Mouse (Mus musculus): ENCODE data around the gene Eif2ak4.

The Eif2ak4 gene

DNA sequence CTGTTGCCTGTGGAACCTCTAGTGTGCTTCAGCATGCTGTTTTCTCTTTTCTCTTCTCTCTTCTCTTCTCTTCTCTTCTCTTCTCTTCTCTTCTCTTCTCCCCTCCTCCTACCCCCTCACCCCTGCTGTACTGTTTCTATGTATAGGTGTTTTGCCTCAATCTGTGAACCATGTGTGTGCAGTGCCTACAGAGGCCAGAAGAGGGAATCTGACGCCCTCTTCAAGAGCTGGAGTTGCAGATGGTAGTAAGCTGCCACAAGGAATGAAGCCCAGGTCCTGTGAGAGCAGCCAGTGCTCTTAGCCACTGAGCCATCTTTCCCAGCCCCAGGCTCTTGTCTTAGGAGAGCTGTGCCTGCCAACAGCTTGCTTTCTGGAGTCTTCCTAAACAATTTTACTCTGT, 78.2 kb downstream of the Eif2ak4 start:
- DNase-seq: no peak

DNA sequence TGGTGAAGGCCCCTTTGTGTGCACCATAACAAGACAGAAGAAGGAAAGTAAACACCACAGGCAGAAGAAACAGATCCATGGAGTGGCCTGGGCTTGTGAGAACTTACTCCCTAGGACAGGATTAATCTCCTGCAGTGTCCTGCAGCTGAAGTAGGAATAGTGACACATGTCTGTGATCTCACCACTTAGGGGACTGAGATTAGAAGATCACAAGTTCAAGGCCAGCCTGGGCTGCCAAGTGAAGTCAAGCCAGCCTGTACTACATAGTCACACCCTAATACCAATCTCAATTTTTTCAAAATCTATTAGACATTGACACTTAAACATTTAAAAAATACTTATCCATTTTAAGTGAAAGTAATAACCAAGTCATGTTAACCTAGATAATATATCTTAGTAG, 79.9 kb downstream of the Eif2ak4 start:
- DNase-seq: no peak

DNA sequence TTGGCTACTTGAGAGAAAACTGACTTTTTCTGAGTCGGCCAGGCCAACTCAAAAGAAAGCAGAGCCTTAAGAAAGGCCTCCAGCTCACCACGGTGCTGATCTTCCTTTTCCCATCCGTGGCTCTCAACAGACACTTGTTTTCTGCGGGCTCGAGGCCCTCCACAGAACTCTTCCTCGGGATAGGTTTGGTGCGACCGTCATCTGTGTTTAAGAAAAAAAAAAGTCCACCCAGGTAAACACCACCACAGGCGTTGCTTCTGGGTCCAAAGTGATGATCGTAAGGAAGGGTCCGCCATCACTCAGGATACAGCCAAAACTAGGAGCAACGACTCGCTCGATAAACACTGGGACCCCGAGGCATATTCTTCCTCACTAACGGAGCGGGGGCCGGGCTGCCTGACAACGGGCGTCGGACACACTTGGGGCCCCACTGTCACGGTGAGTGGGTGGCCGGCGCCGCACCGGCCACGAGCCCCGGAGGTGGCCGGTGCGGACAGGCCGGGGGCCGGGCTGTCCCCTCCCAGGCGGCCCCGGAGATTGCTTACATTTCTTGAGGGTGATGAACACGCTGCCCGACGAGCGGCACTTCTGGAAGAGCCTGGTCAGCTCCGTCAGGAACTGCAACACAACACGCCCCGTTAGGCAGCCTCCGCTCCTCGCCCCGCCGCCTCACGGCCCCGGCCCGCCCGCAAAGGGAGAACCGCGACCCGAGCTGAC, 90.6 kb downstream of the Eif2ak4 start:
- peak in 1 of 2 experiments; percentile 7 for DNase-seq

DNA sequence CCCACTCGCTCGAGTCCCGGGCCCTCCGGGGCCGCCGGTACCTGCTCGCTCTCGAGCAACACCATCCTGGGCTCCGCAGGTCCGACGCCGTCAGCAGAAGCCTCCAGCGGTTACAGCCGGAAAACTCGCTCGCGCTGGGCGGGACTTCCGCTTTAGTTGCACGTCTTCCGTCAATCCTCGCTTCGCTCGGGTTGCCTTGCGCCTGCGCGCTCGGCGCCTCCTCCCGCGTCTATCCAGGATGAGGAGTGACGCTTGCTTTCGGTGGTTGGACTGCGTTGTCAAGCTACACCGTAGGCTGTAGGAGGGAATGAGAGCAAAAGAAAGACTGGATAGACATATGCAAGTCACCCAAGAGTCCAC, 91.1 kb downstream of the Eif2ak4 start, which contains the start of gene Srp14:
Srp14 (minus strand) TSS at position 162 of the 360 bp plus-strand sequence.
- DNase-seq: peak; percentile 90

DNA sequence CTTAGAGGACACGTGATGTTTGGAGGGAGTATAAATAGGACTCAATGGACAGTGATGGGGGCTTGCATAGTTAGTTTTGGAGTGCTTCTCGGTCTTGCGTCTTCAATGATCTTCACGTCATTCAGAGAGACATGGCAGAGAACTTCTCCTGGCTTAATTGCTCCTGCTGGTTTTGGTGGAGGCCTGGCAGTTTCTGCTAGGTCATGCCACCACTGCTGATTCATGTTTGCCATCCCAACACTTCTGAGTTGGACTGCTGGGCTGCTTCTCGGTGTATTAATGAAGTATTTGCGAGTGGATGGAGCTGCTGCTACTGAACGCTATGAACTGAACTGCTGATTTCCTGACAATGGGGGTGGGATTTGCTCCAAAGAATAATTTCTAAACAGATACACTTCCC, 92.5 kb downstream of the Eif2ak4 start:
- DNase-seq: no peak

DNA sequence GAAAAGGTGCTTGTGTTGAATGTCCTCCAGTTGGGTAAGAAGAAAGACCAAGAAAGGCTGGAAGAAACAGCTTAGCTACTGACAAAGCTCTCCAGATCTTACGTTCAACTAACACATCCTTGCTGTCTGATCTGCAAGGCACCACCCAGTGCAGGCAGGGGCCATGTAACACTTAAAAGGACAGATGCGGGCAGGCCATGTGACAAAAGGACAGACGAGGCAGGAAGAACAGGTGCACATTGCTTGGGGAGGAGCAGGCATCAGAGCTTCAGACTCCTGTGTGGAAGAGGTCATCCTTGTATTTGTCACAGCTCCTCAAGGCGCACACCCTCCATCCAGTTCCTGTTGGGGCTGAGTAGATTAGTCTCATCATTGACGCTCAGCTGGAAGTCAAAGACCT, 94.6 kb downstream of the Eif2ak4 start:
- no peak for DNase-seq

DNA sequence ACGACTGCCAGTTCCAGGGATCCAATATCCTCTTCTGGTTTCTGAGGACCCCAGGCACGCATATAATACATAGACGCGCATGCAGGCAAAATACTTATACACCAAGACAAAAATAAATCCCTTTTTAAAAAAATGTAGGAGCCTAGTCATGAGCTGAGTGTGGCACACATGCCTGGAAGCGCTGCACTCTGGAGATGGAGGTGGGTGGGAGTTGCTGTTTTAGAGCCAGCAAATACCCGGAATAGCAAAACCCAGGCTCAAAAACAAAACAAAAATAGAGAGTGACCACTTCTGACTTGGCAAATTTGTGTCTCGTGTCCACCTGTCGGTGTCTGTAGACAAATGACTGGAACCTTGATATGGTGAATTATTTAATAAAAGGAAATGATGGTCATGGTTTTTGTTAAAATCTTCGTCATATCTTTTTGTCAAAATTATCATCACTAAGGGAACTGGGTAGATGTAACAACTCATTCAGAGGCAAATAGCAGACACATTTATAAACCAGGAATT, 96.0 kb downstream of the Eif2ak4 start:
- no peak for DNase-seq

DNA sequence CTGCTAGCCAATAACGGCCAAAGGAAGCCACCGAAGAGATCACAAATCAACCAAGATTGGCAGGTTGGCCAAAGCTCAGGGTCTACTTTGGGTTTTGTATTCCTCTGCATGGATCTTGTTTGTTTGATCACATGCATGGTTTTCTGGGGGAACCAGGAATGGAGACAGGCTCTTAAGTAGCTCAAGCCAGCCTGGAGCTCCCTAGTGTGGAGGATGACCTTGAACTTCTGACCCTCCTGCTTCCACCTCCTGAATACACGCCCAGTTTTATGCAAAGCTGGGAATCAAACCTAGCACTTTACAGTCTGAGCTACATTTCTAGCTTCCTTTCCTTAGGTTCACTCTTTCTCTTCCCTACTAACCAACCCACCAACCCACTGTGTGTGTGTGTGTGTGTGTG, 97.0 kb downstream of the Eif2ak4 start:
- DNase-seq: no peak

DNA sequence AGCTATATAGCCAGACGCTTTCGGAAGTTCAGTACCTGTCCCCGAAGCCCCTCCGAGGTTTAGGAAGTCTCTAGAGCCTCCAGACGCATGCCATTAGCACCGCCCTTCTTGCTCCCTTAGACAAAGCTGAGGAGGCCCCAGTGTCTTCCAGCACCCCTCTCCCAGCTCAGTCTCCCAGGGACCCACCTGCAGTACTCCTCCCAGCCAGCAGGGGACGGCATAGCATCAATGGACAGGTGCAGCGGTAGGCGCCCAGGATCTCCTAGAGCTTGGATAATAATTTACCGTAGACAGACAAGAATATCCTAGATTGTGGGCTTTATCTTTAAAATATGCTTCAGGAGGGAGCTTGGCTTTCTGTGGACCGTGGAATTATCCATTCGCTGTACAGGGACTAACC, 98.5 kb downstream of the Eif2ak4 start:
- peak; percentile 92 for DNase-seq

DNA sequence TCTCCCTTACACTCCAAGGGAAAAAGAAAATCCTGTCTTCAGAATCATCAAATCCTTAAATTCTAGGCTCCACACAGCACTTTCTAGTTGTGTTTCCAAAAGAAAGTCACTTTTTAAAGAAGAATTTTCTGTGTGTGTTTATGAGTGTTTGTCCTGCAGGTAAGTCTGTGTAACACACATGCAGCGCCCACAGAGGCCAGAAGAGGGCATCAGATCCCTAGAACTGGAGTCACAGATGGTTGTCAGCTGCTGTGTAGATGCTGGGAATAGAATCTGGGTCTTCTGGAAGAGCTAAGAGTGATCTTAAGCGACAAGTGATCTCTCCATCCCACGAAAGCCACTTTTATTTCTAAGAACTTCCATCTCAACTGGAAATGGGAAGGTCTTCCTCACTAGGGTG, 99.4 kb downstream of the Eif2ak4 start:
- DNase-seq: peak; percentile 77 to 78

DNA sequence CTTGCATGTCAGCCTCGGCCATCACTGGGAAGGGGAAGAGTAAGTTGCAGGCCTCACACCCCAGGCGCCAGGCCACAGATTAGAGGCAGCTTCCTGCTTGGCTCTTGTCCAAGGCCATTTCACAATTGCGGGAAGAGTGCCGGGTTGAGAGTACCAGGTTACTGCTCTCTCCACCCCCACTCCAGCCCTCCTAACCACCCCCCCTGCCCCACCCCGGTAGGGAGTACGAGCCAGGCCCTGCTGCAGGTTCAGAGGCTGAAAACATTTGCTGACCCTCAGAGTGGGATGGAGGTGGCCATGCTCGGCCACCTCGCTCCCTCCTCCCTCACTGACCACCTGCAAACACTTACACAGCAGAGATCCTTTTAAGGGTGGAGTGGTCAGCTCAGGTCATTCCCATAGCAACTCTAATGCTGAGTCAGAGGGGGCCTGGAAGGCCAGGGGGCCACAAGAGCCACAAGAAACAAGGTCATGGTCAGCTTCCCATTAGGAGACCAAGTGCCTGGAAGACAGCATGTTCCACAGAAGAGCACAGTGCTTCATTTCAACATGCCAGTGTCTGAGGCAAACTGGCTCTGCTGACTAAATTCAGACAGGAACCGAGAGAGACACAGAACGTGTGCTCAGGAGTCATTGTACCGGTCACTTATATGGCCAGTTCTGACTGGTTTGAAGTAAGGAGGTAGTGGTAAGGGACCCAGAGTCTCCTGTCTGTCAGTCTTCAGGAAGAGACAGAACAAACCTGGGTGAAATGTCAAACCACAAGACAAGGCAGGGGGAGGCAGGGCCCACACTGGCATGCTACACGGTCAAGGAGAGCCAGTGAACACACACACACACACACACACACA, 102.0 kb downstream of the Eif2ak4 start:
- DNase-seq: peak; percentile 35 to 48

DNA sequence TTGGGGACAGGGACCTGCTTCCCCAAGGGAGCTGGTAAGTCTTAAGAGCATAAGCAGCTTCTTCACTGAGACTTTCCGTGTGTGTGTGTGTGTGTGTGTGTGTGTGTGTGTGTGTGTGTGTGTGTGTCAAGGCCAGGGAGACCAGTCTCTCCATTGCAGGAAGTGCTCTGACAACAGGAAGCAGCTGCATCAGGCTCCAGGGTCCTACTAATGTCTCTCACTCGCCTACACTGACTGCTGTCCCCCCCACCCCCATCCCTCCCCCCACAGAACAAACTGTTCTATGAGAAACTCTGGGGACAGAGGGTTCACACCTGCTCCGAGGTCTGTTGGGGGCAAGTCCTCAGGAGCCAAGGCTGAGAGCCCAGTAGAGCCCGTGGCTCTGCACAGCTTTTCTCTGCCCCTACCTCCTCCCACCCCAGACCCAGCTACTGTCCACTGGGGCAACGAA, 102.9 kb downstream of the Eif2ak4 start:
- peak; percentile 76 to 77 for DNase-seq

DNA sequence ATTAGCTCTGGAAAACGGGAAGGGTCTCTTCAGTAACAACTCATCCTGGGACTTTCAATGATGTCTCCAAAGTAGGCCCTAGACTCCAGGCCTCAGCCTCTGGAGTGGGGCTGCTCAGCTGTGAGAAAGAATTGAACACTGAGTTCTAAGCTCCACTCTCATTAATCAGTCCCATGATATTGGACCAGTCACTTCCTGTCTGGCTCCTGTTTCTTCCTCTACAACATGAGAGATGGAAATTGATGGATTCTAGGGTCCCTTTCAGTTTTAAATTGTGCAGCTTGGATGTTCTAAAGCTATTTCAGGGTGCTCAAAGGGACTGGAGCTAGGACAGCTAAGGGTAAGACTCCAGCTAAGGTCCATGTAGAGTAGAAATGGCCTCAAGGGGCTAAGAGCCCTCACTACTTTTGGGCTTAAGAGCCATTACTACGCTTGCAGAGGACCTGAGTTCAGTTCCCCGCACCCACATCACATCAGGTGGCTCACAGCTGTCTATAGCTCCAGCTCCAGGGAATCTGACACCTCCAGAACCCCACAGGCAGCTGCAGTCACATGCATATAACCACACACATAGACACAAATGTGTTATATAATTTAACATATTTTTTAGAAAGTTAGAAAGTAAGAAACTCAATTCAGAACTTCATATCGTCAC, 103.5 kb downstream of the Eif2ak4 start:
- no peak for DNase-seq

DNA sequence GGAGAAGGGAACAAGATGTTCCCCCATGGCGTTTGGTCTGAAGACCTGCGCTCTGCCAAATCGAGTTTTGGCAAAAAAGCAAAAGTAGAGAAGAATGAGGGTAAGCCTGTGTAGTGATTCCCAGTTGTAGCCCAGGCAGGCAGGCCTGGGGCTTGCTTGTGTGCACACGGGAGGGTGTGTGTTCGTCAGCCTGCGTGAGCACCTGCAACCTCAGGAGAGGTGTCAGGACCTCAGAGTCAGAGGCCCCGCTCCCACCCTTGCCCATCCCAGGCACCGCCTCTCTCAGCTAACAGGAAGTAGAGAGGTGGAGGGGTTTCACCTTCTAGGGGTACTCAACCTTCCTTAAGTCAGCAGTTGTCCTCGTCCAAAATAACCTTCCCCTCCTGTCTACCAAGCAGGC, 106.6 kb downstream of the Eif2ak4 start:
- peak in 1 of 2 experiments; percentile 33 for DNase-seq

DNA sequence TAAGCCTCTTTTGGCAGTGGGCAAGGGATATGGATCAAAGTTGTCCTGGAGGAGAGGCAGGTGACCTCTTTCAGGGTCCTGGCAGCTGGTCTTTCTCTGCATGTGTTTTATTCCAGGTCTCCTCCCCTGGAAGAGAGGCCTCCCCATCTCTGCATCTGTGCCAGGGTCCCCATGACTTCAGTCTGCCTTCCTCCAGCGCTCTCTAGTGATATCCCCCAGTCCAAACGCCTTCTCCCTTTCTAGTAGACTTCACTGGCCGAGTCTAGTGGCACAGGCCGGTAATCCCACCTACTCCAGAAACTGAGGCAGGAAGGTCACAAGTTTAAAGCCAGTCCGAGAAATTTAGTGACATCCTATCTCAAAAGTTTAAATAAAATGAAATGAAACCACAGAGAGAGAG, 109.5 kb downstream of the Eif2ak4 start:
- no peak for DNase-seq

DNA sequence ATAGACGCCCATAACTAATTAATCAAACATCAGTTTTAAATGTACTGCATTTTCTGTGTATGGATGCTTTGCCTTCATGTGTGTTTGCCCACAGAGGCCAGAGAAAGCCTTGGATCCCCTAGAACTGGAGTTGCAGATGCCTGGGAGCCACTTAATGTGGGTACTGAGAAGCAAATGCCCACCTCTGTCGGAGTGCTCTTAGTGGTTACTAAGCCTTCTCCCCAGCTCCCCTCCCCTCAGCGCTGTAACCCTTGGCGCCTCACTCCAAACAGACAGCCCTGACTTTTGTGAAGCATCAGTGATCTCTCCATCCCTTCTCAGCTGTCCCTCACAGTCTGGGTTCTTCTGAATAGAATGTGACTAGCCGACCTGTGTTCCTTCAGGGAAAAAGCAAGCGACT, 110.1 kb downstream of the Eif2ak4 start:
- no peak for DNase-seq

DNA sequence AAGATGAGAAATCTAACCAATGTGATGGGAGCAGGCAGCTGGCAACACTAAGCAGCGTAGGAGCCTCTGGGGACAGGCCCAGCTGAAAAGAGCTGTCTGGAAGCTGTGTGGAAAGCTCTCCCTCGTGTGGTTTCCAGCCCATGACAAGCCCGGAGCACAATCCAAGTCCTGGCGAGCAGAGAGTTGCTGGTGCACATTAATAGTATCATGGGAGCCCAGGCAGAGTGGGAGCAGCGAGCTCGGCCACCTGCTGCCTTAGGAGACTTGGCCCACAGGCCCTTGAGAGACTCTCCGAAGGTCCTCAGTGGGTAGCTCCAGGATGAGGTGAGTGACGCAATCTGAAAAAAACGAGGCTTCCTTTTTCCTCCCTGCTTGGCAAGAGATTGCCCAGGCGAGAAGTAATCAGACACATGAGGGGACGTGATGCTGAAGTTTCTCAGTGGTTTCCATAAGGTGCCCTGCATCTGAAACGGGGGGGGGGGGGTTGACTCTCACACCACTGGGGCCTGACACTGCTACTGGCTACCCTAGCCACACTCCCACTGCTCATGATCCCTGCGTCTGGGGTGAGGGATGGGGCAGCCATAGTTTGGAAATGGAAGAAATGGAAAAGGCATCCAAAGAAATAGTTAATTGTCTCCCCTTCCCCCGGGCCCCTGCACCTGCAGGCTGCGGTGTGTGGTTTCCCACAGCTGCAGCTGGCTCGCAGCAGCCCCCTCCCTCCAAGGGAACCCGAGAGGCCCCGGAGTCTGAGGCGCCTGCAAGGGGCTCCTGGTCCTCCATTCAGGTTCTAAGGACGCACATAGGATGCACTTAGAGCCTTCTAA, 110.9 kb downstream of the Eif2ak4 start:
- DNase-seq: peak; percentile 47 to 51

DNA sequence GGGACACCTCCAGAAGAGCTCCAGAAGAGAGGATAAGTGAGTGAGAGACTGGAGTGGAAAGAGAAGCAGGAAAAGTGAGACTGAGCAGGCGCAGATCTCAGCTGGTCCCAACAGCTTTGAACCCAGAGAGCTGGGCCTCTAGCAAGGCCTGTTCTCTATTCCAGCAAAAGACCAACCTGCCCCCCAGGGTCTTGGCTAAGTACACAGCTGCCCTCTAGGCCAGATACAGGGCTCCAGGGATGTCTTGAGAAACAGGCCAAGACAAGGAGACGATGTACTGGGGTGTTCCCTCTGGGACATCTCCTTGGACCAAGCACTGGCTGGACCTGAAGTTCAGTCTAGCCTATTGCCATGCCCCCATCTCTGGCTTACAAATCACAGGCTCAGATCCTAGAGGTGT, 111.8 kb downstream of the Eif2ak4 start:
- no peak for DNase-seq

DNA sequence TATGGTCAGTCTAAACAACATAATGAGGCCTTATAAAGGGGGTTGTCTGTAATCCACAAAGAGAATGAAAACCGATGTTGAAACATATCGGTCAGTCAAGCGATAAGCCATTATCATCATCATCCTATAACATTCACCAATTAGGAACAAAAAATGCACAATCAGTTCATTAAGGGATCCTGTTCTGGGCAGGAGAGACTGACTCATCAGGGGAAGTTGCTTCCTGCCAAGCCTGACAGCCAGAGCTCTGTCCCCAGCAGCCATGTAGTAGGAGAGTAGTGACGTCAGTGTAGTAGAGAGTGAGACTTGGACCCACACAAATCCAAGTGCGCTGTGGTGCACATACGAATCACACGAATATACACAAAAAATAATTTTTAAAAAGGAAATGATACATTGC, 118.7 kb downstream of the Eif2ak4 start:
- no peak for DNase-seq

DNA sequence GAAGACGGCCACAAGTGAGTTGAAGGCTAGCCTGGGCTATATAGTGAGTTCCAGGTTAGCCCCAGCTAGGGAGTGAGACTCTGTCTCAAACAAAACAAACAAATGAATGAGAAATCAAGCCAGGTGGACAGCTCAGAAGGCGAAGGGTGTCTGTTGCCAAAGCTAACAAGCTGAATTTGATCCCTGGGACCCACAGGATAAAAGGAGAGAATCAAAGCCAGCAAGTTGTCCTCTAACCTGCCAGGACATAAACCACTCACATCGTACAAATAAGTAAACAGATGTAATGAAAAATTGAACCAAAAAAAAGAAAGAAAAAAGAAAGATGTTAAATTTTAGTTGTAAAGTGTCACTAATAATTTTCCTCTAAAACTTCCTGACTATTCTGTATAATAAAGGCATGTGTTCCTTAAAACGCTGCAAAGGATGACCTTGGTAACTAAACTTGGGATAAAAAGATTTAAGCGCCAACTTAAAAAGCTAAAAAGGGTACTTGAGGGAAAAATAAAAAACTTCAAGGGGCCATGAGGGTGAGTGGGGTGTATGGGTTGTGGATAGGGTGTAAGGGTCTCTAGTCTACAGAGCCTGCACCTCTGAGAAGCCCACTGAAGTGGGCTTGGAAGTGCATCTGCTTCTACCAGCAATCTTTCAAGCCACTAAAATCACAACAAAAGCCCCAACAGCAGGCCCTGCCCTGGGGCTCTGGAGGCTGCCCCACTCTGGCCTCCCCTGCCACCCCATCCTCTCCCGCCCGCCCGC, 121.4 kb downstream of the Eif2ak4 start:
- no peak for DNase-seq

DNA sequence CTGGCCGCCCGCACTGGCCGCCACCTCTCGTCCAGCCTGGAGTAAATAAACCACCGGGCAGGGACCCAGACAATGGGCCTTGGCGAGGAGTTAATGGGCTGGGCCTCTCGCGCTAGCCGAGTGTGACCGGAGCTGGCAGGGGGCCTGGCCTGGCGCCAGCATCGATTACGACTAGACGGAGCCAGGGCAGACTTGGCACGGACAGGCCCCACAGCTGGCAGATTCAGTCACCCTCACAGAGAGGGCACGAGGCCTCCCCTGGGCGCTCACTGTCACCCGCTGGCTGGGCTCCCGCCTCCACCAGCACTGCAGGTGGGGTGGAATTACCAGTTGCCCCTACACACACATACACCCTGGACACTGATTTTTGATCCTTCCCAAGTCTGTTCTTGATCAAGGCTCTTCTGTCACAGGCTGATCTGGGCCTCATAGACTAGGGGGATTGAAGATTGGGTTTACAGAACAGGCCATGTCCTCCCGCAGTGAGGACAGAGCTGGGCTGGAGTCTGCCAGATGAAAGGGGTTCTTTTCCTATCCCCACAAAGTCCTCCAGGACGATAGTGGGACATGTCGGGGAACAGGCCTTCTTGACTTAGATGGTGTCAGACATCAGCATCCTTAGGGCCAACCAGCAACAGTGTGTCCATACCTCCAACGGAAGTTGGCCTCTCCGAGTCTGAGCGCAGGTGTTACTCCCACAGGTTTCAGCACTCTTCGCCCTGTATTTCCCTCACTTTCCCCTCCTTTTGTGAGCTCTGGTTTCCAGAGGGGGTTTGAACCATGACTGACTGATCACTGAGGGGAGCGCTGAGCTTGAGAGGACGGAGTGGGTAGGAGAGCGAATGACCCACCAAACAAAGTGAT, 122.3 kb downstream of the Eif2ak4 start:
- DNase-seq: no peak

Measured in B cell, adult 2 months (primary cell).